Mouse (Mus musculus): Measurements from ENCODE around the gene Pot1a.

Gene Pot1a

DNA sequence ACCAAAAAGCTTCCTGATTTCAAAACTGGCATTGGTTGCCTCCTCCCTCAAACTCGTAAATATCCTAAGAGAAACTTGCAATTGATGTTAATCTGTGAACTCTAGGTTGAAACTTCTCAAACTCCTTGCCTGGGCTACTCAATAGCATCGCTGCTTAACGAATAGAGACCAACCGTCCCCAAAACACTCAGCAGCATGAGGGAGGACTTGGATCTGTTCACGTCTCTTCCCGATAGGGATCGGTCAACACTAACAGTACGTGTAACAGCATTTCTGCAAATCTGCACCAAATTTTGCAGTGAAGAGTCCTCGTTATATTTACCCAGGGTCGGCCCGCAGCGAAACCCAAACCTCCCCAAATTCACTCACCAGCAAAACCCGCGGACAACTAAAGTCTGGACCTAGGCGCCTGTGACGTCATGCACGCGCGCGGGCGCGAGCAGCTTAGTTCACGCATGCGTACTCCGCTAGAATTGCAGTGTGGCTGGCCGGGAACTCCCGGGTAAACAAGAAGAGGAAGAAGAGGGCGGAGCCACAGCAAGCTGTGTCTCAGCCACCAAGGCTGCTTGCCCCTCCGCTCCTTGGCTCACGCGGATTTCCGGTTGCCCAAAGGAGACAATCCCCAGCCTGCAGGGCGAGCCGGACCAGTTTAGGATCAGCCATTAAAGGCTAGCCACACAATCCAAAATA, at the start of gene Pot1a:
Gene Pot1a (minus strand): TSS at position 441 of the 690 bp plus-strand sequence.
- DNase-seq = peak; percentile 96

DNA sequence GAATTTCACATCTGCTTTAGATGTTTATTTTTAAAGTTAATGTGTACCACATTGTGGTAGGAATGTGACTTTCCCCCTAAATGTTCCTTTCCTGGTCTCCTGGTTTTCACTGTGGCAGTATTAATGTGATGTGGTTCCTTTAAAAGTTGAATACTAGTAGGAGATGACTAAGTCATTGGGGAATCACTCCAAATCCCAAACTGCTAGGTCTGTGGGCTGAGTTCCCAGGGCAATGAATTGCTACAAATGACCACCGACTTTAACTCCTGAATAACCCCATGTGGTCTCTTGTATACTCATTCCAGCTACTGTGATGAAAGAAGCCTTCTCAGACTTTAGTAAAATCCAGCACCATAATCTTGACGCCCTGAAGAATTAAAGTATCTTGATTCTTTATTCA, 27.2 kb upstream of the Pot1a start:
- DNase-seq = no peak

DNA sequence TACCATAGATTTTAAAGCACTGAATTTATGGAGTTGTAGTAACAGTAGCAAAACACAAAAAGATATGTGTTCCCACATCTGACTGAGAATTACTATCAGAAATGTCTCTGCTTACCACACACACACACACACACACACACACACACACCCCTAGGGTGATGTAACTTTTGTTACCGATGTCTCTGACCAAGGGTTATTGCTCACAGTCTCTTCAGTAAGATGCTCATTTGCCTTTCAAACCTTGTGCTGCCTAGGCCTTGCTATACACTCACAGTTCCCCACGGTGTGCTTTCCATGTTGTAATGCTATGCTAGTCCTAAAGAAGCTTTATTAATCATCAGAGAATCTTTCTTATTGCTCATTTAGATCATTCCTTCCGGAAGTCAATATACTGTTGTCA, 3.0 kb downstream of the Pot1a start:
- no peak for DNase-seq

DNA sequence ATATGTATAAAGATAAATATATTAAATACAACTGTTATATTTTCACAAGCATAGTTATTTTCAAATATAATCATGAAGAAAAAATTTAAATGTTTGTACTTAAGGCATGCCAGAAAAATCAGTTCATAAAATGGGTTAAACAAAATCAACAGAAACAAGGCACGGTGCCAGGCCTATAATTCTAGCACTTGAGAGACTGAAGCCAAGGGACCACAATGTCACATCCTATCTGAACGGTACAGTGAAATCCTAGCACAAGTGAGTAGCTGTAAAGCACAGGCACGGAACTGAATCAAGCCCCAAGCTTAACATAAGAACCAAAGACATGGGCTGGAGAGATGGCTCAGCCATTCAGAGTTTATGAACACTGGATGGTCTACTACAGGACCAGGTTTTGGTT, 6.8 kb downstream of the Pot1a start:
- no peak for DNase-seq

DNA sequence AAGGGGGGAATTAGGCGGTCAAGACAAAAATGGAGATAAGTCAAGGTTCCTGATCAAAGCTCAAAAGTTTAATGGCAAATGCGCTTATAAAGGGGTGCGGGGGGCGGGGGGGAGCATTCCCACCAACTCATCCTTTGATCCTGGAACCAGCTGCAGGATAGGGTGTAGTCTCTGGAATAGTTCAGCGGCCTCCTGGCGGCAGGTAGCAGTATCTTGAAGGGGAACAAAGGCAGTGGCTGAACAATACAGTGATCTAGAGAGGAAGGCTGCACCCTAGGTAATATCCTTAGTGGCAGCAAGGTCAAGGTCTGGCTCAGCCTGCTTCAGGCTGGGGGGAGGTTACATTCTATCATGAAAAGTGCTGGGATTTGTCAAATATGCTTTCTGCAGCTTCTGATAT, 7.8 kb downstream of the Pot1a start:
- DNase-seq = no peak

DNA sequence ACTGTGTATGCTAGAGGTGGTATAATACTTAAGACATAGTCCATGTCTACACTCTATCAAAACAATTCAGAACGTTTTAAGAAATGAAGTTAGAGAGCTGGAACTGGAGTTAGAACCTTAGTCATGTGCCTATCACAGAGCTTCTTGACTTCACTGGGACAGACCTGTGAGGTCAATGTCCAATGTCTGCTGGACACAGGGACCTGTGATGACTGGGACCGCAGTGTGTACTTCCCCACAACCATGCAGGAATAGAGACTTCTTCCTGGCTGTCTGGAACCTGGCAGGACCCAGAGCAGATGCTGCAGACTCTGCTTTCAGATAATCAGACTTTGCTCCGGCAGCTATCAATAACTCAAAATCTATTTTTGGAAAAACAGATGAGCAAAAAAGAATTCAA, 40.8 kb downstream of the Pot1a start:
- DNase-seq = no peak

DNA sequence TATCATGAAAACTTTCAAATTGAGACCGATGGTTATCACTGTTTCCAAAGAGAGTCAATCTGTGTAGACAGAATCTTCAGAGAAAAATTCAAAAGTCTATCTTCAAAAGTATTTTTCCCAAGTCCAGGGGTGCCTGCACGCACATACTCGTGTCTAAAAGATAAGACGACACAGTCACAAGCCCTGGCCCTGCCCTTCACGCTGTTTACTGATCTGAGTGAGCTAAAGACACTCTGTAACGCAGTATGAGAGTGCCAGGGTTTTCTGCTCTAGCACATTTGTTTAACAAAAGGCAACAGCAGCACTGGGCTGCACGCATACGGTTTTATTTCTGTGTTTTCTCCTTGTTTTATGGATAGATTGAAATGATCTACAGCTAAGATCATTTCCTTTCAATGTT, 41.5 kb downstream of the Pot1a start:
- DNase-seq = no peak

DNA sequence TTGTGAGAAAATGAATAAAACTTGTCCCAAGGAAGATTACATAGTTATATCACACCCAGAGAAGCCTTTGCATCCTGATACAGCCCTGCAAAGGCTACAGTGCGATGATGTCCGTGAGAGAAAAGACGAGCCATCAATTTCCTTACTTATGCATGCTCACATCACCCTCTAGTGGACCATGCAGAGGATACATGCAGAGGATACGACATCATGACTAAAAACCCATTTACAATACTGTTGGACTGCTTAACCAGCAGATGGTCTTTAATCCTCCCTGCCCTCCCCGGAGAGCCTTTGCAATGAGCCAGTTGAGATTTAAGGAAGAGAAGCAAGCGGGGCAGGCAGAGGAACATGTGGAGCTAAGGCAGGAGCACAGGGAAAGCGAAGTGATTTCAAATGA, 42.0 kb downstream of the Pot1a start:
- peak; percentile 16 for DNase-seq

DNA sequence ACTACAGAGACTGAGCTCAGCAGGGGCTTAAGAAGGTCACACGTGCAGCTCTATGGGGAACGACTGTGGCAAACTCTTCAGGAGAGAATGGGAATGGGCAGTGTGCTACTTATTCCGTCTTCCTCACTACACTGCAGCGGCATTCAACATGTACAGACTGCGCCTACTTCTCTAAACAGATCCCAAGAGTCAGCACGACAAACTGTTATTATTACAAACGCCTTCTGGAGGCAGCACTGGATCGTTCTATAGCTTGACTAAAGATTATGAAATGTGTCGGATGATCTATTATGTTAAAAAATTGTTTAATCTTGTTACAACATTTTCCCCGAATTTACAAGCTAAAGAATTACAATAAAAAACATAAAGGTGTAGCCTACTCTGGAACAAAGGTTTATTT, 42.8 kb downstream of the Pot1a start:
- DNase-seq = no peak

DNA sequence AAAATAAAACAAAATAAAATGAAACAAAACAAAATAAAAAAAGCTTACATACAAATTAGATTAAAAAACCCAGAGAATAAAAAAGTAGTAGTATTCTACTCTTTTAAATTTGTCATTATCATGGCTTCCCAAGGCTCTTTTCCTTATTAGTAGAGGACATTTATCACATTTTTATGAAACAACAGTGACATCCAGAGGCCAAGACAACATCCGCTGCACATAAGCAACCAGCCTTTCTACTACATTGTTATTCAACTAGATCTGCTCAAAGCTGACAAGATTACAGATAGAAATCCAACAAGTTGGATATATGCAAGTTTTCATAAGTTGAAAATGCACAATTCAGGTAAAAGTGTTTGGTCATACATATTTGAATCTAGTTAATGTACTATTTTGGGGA, 56.4 kb downstream of the Pot1a start:
- DNase-seq = no peak

DNA sequence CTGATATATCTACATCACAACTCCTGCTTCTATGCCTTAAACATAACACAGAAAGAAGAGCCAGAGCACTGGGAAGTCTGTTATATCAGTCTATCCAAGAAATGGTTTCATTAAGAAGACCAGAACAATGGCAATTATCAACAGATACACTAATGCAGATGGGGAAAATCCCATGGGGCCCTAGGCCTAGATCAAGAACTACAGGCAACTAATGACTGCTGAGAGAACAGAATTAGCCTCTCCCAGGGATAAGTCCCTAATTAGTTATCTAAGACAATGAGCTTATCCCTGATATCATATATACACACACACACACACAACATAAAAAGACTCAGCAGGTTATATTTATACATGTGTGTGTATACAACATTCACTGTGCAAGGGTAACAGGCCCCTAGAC, 72.5 kb downstream of the Pot1a start:
- DNase-seq = no peak

DNA sequence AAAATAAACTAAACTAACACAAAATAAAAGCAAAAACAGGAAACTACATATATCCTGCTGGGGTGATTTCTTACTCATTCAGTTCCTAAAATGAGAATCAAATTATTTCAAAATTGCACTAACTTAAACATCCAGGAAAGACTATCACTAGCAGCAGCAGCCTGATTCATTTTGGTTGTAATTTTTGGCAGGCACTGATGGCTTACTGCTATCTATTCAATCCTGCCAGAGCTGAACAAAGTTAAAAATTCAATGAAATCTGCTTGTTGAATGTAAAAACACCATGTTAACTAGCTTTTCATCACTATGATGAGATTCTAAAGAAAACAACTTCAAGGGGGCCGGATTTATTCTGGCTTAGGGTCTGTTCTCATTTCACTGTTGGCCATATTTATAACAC, 82.5 kb downstream of the Pot1a start:
- no peak for DNase-seq

DNA sequence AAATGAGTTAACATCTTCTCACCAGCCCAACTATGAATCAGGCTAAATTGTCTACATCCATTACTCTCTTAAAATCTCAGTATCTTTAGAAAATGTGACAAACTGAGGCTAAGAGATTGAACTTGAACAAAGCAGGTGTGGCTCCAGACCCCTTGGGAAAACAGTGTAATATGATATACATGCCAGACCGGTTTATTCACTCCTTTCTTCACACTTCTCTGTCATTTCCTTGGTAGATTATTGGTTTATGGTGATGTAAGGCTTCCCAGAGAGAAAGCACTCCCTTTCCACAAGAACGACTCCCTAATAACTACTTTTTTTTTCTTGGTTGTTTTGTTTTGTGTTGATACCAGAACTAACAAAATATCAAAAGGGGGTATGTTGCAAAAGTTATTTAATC, 98.4 kb downstream of the Pot1a start:
- no peak for DNase-seq

DNA sequence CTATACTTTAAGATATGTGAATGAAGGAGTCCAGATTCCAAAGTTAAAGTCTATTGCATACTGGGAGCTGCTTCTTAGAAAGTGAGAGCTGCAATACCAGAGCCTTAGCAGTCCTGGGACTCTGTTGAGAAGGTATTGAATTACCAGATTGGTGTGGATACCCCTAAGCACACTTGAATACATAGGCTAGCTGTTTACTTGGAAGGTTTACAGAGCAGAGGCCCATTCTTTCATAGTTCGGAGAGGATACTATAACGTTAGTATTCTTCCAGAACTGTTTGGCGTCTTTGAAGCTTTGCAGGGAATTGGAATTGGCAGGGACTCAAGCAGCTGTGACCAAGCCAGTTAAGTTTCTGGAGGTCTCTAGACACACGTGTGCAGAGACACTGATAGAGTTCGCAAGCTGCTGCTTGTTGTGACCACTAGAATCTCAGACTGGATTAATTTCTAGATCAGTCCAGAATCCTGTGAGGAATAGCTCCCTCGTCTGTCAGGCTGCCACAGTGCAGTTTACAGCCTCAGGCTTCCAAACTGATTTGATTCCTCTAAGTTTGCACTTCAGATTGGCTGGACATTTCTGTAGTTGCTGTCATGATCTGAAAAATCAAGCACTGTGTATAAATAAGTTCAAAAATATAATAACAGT, 99.7 kb downstream of the Pot1a start:
- DNase-seq = peak; percentile 61

DNA sequence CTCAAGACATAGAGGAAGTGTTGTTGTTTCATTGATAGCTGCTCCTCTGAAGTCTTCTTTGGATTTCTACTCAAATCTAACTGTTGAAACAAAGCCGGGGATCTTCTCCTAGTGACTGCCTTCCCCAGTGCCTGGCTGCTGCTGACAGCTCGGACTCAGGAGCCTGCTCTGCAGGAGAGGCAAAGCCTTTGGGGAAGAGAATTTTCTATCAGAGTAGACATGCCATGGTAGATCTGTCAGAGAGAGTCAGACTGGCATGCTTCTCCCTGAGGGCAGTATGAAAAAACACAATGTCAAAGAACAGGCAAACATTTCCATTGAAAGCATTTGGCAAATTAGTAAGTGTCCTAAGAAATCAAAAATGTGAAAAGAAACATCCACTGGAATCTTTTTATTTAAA, 109.1 kb downstream of the Pot1a start:
- DNase-seq = no peak

All from right cerebral cortex, postnatal 25 days (tissue).